Mouse (Mus musculus) CD4-positive naive resting alpha-beta T cell, adult 76 days (primary cell): Measurements from ENCODE around the gene Zfp980. TPM values are rescaled to one million over a fixed set of nuclear protein-coding genes. Genes with fewer than 3 reads are reported as not detected.

Experiments
- total RNA-seq: library from RNA; stranded (reverse); gene quantifications from one replicate; pipeline ENCODE4 v1.2.4, GENCODE M21; 2023

The Zfp980 gene
- 0.56 TPM for total RNA-seq

GRCm38 (mm10) chr4:145670385-145670784, at the start of gene Zfp980:
Zfp980 (plus strand) TSS chr4:145670685.

Other genes with a start within 250 kb of the Zfp980 start
- 1.1 TPM for gene Zfp990, start 159.9 kb upstream of the Zfp980 start, total RNA-seq
- 4.9 TPM for gene Gm13212, start 85.5 kb upstream of the Zfp980 start, total RNA-seq
- gene Zfp986, start 198.1 kb downstream of the Zfp980 start, total RNA-seq: not detected